Mouse (Mus musculus) lung, postnatal 0 days (tissue): Measurements from ENCODE around the gene Lancl2. TPM values are rescaled to one million over a fixed set of nuclear protein-coding genes. Genes with fewer than 3 reads are reported as not detected.

Experiments used
- ATAC-seq: fragments of 200-750 bp; cut with Nextera tagmentation; 2 replicates; pipeline ENCODE4 v1.8.0; 2017; ENCODE audit warnings: moderate library complexity
- DNase-seq: peaks from one replicate; pipeline ENCODE4 v3.0.0-alpha.2; 2016; ENCODE audit warnings: low spot score
- H3K27ac ChIP-seq: fragments of 300-500 bp; sonication (generic); 2 replicates; pipeline ENCODE4 v1.5.1; 2014; ENCODE audit warnings: antibody characterized with exemption, mild to moderate bottlenecking, low read length, mixed read lengths
- H3K27me3 ChIP-seq: fragments of 300-500 bp; sonication (generic); replicated peaks from 2 replicates; pipeline ENCODE4 v1.6.1; 2014; ENCODE audit warnings: low read length, mixed read lengths; ENCODE audit not compliant: insufficient read depth
- H3K36me3 ChIP-seq: fragments of 300-500 bp; sonication (generic); 2 replicates; pipeline ENCODE4 v1.6.1; 2014; ENCODE audit warnings: low read length, mixed read lengths; ENCODE audit not compliant: insufficient read depth
- H3K4me1 ChIP-seq: fragments of 300-500 bp; sonication (generic); 2 replicates; pipeline ENCODE4 v1.6.1; 2014; ENCODE audit warnings: antibody characterized with exemption, low read depth, low read length, mixed read lengths; ENCODE audit not compliant: insufficient read depth
- H3K4me2 ChIP-seq: fragments of 300-500 bp; sonication (generic); replicated peaks from 2 replicates; pipeline ENCODE4 v1.6.1; 2014; ENCODE audit warnings: low read depth, mild to moderate bottlenecking, low read length, moderate library complexity, mixed read lengths
- H3K4me3 ChIP-seq: fragments of 300-500 bp; sonication (generic); 2 replicates; pipeline ENCODE4 v1.5.1; 2014; ENCODE audit warnings: low read depth, low read length
- H3K9ac ChIP-seq: fragments of 300-500 bp; sonication (generic); replicated peaks from 2 replicates; pipeline ENCODE4 v1.6.1; 2014; ENCODE audit warnings: low read depth, mild to moderate bottlenecking
- H3K9me3 ChIP-seq: fragments of 300-500 bp; sonication (generic); 2 replicates; pipeline ENCODE4 v1.6.1; 2016; ENCODE audit warnings: low read length, mixed read lengths
- CTCF ChIP-seq: IDR thresholded peaks from 2 replicates; pipeline ENCODE4 v1.5.1; 2016; ENCODE audit warnings: antibody characterized with exemption, mild to moderate bottlenecking
- EP300 ChIP-seq: IDR thresholded peaks from 2 replicates; pipeline ENCODE4 v1.6.1; 2016; ENCODE audit warnings: antibody characterized with exemption, mild to moderate bottlenecking, control low read depth
- WGBS: fragments of 180-500 bp; shearing (Covaris S2); extraction: QIAGEN DNeasy Blood & Tissue Kit; methylation state at CpG from one replicate; pipeline ENCODE4 v1.1.7; 2014; 5-methylcytosine and 5-hydroxymethylcytosine counted together
- polyA plus RNA-seq: library from polyadenylated mRNA; unstranded; fragments of >200 nt; fragmentation: Nextera tagmentation; extraction: Ambion mirVana; gene quantifications from 2 replicates; pipeline ENCODE4 v1.2.1, GENCODE M21; 2015

Gene Lancl2
- polyA plus RNA-seq, 1 experiment from 2014 or later: 10.5 TPM

DNA sequence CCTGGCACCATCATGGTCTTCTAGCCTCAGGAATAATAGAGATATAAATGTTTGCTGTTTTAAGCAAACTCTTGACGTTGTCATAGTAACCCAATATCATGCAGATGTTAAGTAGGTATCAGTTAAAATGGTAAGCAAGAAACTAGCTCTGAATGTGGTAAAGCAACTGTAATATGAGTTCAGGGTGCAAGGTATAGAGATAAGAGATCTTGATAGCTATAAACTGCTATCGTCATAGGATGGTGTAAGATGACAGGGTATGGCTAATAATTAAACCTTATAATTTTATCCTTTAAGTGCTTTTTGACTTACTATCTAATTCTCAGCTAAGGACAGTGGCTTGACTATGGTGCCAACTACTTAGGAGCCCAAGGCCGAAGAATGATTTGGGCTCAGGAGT is 78.0 kb downstream of the Lancl2 start:
- Histone ChIP-seq H3K9ac (no peak overlapping the region), H3K27ac (no peak overlapping the region), H3K4me2 (no peak overlapping the region), H3K9me3 (no peaks in the 10 kb centered on the region), H3K4me3 (no peak overlapping the region), H3K4me1 (no peaks in the 10 kb centered on the region), H3K36me3 (no peaks in the 10 kb centered on the region), H3K27me3 (no peaks in the 10 kb centered on the region)
- TF ChIP-seq EP300 (no peak), CTCF (no peak)
- ATAC-seq (no peak), DNase-seq (no peak)
- 75% methylated on average over 3 of the region's 3 CpGs for WGBS

DNA sequence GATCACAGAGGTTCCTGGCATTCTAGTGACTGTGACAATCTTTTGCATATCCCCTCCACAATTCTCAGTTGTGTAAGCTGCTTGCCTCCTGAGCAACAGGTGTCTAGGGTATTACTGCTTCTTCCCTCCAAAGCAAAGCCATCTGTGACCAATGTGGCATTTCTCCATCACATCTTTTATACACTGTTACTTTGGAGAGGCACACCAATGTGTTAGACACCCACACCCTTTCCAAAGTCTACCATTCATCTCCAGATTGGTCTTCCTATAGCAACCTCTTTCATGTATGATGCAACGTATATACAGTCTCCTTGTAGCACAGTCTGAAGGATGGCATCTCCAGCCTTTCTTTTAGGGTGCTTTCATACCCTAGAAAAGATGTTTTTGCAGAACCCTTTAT is 80.3 kb downstream of the Lancl2 start:
- Histone ChIP-seq H3K9ac (no peak overlapping the region), H3K4me2 (no peak overlapping the region), H3K9me3 (no peaks in the 10 kb centered on the region), H3K4me1 (no peaks in the 10 kb centered on the region), H3K4me3 (no peak overlapping the region), H3K27ac (no peak overlapping the region), H3K27me3 (no peaks in the 10 kb centered on the region), H3K36me3 (no peaks in the 10 kb centered on the region)
- ATAC-seq (no peak), DNase-seq (no peak)
- 91% methylated on average over 1 of the region's 1 CpGs for WGBS
- TF ChIP-seq CTCF (no peak), EP300 (no peak)

DNA sequence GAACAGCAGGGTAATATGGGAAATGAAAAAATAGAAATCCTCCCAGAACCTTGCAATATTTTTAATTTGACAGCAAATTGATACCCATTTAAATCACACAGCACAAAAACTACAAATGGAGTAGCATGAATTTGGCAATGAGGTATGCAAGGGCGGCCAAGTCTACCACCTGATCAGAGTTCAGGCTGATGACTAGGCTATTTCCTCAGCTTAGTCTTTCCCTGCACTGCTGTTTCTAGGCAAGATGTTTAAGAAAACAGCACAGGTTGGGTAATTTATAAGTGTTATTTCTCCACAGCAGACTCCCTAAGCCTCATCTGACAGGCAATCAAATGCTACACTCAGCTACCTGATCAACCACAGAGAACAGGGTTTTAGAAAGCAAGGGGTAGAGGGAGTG is 81.9 kb downstream of the Lancl2 start:
- WGBS: 92% methylated on average over 1 of the region's 1 CpGs
- Histone ChIP-seq H3K9ac (no peak overlapping the region), H3K27ac (no peak overlapping the region), H3K4me2 (no peak overlapping the region), H3K36me3 (no peaks in the 10 kb centered on the region), H3K4me3 (no peak overlapping the region), H3K9me3 (no peaks in the 10 kb centered on the region), H3K27me3 (no peaks in the 10 kb centered on the region), H3K4me1 (no peaks in the 10 kb centered on the region)
- no peak for DNase-seq
- TF ChIP-seq EP300: no peak
- no peak for TF ChIP-seq CTCF
- ATAC-seq: no peak

DNA sequence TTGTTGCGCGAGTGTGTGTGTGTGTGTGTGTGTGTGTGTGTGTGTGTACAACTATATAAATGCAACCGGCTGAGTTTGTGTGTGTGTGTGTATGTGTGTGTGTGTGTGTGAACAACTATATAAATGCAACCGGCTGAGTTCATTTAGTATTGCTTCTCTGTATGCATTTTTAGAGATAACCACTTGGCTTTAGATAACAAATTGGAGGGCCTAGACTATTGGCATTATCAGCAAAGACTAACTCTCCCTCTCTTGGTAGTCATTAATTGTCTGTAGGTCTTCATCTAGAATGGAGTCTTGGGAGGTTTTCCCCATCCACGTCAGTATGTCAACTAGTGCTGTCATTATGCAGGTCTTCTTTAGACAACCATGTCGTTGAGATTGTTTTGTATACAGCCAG is 85.0 kb downstream of the Lancl2 start:
- no peak overlapping the region for H3K4me2 ChIP-seq
- H3K27me3 ChIP-seq: no peaks in the 10 kb centered on the region
- ATAC-seq (no peak), DNase-seq (no peak)
- H3K4me1 ChIP-seq: no peaks in the 10 kb centered on the region
- WGBS: 92% methylated on average over 6 of the region's 6 CpGs
- H3K36me3 ChIP-seq: no peaks in the 10 kb centered on the region
- H3K4me3 ChIP-seq: no peak overlapping the region
- TF ChIP-seq CTCF (no peak), EP300 (no peak)
- H3K9ac ChIP-seq: no peak overlapping the region
- H3K9me3 ChIP-seq: no peaks in the 10 kb centered on the region
- no peak overlapping the region for H3K27ac ChIP-seq

Other genes with a start within 250 kb of the Lancl2 start
- 5.5 and 6.6 TPM in 2 replicates for gene Ppm1k, start 167.1 kb upstream of the Lancl2 start, polyA plus RNA-seq
- gene Herc6, start 121.5 kb upstream of the Lancl2 start, polyA plus RNA-seq: 3.5 and 4.1 TPM in 2 replicates
- 11.3 and 11.5 TPM in 2 replicates for gene Pyurf, start 10.5 kb upstream of the Lancl2 start, polyA plus RNA-seq
- gene Vopp1, start 122.6 kb downstream of the Lancl2 start, polyA plus RNA-seq: 15.9 and 17.6 TPM in 2 replicates
- not detected in 2 replicates for gene Vmn1r21, start 147.8 kb downstream of the Lancl2 start, polyA plus RNA-seq
- gene Vmn1r22, start 205.5 kb downstream of the Lancl2 start, polyA plus RNA-seq: not detected in 2 replicates
- gene Vmn1r23, start 224.3 kb downstream of the Lancl2 start, polyA plus RNA-seq: not detected in 2 replicates